Mouse (Mus musculus): ENCODE measurements around the gene Zfp26. TPM values are rescaled to one million over a fixed set of nuclear protein-coding genes. Genes with fewer than 3 reads are reported as not detected.

Gene Zfp26
- polyA plus RNA-seq, 1 experiment from 2014 or later, result 2.8 TPM

DNA sequence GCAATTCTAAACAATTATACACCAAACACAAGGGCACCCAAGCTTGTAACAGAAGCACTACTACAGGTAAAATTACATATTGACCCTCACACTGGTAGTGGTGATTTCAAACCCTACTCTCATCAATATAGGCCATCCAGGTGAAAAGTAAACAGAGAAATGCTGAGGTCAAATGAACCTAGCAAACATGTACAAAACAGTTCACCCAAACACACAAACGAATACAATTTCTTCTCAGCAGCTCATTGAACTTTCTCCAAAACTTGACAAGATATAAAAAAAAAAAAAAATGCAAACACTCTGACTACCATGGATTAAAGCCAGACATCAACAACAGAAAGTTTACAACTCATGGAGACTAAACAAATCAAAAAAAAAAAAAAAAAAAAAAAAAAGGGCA, 8.5 kb downstream of the Zfp26 start:
- DNase-seq (no peak), ATAC-seq (no peak)
- H3K27me3 ChIP-seq (ENCODE audit: insufficient read depth, low read length), result no peaks in the 10 kb centered on the region
- TF ChIP-seq EP300 (IDR thresholded peaks at IDR 0.05; ENCODE audit: low read depth) (no peak), CTCF (IDR thresholded peaks at IDR 0.05; ENCODE audit: low read depth) (no peak)
- H3K4me2 ChIP-seq (ENCODE audit: low read depth, low read length), result no peak overlapping the region
- no peak overlapping the region for H3K27ac ChIP-seq (ENCODE audit: low read depth)
- no peaks in the 10 kb centered on the region for H3K9me3 ChIP-seq (ENCODE audit: low read length)
- H3K36me3 ChIP-seq (replicated peaks; ENCODE audit: insufficient read depth, low read length), result peaks cover 21% of the 10 kb centered on the region
- WGBS (ENCODE audit: insufficient replicate concordance), result 67% methylated on average over 1 of the region's 1 CpGs
- H3K9ac ChIP-seq (replicated peaks), result no peak overlapping the region
- no peak overlapping the region for H3K4me3 ChIP-seq (ENCODE audit: low read depth, low read length)
- no peaks in the 10 kb centered on the region for H3K4me1 ChIP-seq (ENCODE audit: insufficient read depth)

DNA sequence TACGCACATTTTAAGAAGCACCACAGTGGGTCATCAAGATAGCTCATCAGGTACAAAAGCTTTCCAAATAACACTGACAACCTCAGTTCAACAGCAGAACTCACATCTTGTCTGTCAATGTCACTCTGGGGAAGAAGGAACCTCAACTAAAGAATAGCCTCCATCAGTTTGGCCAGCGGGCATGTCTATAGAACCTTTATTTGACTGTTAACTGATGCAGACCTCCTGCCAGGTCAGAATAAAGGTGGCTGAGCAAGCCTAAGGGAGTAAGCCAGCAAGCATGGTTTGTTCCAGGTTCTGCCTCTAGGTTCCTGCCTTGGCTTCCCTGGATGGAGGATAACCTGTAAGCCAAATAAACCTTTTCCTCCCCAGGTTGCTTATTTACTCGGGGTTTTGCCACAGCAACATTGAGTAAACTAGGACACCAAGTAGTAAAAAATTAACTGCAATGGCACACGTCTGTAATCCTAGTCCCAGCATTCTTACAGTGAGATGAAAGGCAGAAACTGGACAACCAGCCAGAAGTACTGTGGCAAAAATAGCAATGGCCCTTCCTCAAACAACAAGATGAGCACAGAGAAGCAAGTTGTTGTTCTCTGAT, 16.7 kb downstream of the Zfp26 start:
- peaks cover 58% of the 10 kb centered on the region for H3K36me3 ChIP-seq (replicated peaks; ENCODE audit: insufficient read depth, low read length)
- WGBS (ENCODE audit: insufficient replicate concordance), result 74% methylated on average over 4 of the region's 4 CpGs
- TF ChIP-seq CTCF (IDR thresholded peaks at IDR 0.05; ENCODE audit: low read depth) (no peak), EP300 (IDR thresholded peaks at IDR 0.05; ENCODE audit: low read depth) (no peak)

DNA sequence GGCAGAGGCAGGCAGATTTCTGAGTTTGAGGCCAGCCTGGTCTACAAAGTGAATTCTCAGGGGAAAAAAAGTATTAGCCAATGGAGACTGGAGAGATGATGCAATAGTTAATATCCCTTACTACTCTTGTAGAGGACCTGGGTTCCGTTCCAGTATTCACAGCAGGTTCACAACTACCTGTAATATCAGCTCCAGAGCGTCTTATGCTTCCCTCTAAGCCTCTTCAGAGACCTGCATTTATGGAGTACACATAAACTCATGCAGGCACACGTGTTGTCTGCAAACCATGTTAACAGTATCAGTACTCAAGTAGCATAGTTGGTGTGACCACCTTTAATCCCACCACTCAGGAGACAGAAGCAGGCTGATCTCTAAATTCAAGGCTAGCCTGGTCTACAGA, 30.0 kb downstream of the Zfp26 start:
- Histone ChIP-seq H3K9me3 (ENCODE audit: low read length) (no peaks in the 10 kb centered on the region), H3K4me2 (ENCODE audit: low read depth, low read length) (no peak overlapping the region), H3K4me3 (ENCODE audit: low read depth, low read length) (no peak overlapping the region), H3K4me1 (ENCODE audit: insufficient read depth) (no peaks in the 10 kb centered on the region), H3K27me3 (ENCODE audit: insufficient read depth, low read length) (no peaks in the 10 kb centered on the region), H3K36me3 (replicated peaks; ENCODE audit: insufficient read depth, low read length) (no peaks in the 10 kb centered on the region), H3K9ac (replicated peaks) (no peak overlapping the region), H3K27ac (ENCODE audit: low read depth) (no peak overlapping the region)
- no peak for TF ChIP-seq EP300 (IDR thresholded peaks at IDR 0.05; ENCODE audit: low read depth)
- no peak for TF ChIP-seq CTCF (IDR thresholded peaks at IDR 0.05; ENCODE audit: low read depth)
- DNase-seq (no peak), ATAC-seq (no peak)
- 80% methylated on average over 3 of the region's 3 CpGs for WGBS (ENCODE audit: insufficient replicate concordance)

More for the DNA sequence above, 16.7 kb downstream of the Zfp26 start:
- H3K4me1 ChIP-seq (ENCODE audit: insufficient read depth), result peaks cover 4% of the 10 kb centered on the region; the same call in 1 of the 2 replicates
- no peak for DNase-seq
- H3K9me3 ChIP-seq (ENCODE audit: low read length), result peaks cover 3% of the 10 kb centered on the region; the same call in 1 of the 2 replicates
- ATAC-seq, result peak; percentile 51; the same call in 1 of the 2 replicates
- no peak overlapping the region for H3K4me3 ChIP-seq (ENCODE audit: low read depth, low read length)
- no peak overlapping the region for H3K27ac ChIP-seq (ENCODE audit: low read depth)
- no peak overlapping the region for H3K4me2 ChIP-seq (ENCODE audit: low read depth, low read length)
- H3K27me3 ChIP-seq (ENCODE audit: insufficient read depth, low read length), result no peaks in the 10 kb centered on the region
- H3K9ac ChIP-seq (replicated peaks), result no peak overlapping the region

DNA sequence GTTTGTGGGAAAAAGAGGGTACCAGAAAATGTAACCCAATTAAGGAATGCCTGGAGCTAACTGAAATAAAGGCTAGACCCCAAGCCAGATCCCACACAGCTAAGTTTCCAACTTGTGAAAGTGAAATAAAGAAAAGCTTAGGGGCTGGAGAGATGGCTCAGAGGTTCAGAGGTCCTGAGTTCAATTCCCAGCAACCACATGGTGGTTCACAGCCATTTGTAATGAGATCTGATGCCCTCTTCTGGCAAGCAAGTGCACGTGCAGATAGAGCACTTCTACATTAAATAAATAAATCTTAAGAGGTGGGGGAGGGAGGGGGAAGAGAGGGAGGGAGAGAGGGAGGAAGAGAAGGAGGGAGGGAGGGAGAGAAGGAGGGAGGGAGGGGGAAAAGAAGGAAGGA, 48.5 kb downstream of the Zfp26 start:
- DNase-seq (no peak), ATAC-seq (no peak)
- Histone ChIP-seq H3K36me3 (replicated peaks; ENCODE audit: insufficient read depth, low read length) (no peaks in the 10 kb centered on the region), H3K4me3 (ENCODE audit: low read depth, low read length) (no peak overlapping the region), H3K9ac (replicated peaks) (no peak overlapping the region), H3K27ac (ENCODE audit: low read depth) (no peak overlapping the region), H3K4me2 (ENCODE audit: low read depth, low read length) (no peak overlapping the region), H3K27me3 (ENCODE audit: insufficient read depth, low read length) (no peaks in the 10 kb centered on the region), H3K4me1 (ENCODE audit: insufficient read depth) (no peaks in the 10 kb centered on the region), H3K9me3 (ENCODE audit: low read length) (no peaks in the 10 kb centered on the region)
- WGBS (ENCODE audit: insufficient replicate concordance), result 21% methylated on average over 1 of the region's 1 CpGs
- TF ChIP-seq CTCF (IDR thresholded peaks at IDR 0.05; ENCODE audit: low read depth) (no peak), EP300 (IDR thresholded peaks at IDR 0.05; ENCODE audit: low read depth) (no peak)

DNA sequence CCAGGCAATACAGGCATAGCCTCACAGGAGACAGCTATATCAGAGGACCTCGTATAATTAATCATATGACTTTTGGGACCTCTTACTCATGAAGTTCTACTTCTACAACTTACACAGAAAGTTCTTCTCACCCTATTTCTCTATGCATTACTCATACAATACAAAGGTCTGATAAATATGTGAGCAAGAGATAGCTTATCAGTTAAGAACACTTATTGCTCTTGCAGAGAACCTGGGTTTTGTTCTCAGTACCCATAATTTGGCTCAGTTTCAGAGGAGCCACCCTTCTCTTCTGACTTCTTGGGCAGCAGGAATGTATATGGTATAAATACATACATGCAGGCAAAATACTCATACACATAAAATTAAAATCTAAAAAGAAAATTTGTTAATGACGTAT, 50.6 kb downstream of the Zfp26 start:
- Histone ChIP-seq H3K4me2 (ENCODE audit: low read depth, low read length) (no peak overlapping the region), H3K9me3 (ENCODE audit: low read length) (no peaks in the 10 kb centered on the region), H3K27ac (ENCODE audit: low read depth) (no peak overlapping the region), H3K27me3 (ENCODE audit: insufficient read depth, low read length) (no peaks in the 10 kb centered on the region), H3K4me3 (ENCODE audit: low read depth, low read length) (no peak overlapping the region), H3K4me1 (ENCODE audit: insufficient read depth) (no peaks in the 10 kb centered on the region), H3K36me3 (replicated peaks; ENCODE audit: insufficient read depth, low read length) (no peaks in the 10 kb centered on the region), H3K9ac (replicated peaks) (no peak overlapping the region)
- no peak for DNase-seq
- TF ChIP-seq EP300 (IDR thresholded peaks at IDR 0.05; ENCODE audit: low read depth) (no peak), CTCF (IDR thresholded peaks at IDR 0.05; ENCODE audit: low read depth) (no peak)
- WGBS (ENCODE audit: insufficient replicate concordance), result 71% methylated on average over 2 of the region's 2 CpGs
- ATAC-seq, result no peak

DNA sequence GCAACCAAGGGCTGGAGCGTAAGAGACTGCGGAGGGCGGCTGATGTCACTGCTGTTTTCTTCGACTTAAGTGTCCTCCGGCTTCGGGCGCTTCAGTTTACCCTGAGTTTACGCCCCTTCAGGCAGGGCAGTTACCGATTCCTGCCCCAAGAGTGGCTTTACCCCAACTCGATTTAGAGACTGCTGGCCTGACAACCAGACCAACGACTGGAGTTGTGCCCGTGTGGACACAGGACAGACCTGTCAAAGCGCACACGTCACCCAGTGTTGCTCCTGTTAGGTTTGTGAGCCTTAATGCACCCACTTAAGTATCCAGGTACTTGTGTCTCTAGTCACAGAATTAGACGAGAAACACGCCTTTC, 74.6 kb downstream of the Zfp26 start:
- Histone ChIP-seq H3K9me3 (ENCODE audit: low read length) (no peaks in the 10 kb centered on the region), H3K36me3 (replicated peaks; ENCODE audit: insufficient read depth, low read length) (no peaks in the 10 kb centered on the region), H3K4me1 (ENCODE audit: insufficient read depth) (peaks cover 15% of the 10 kb centered on the region), H3K4me2 (ENCODE audit: low read depth, low read length) (peak overlapping the region; percentile 92), H3K27ac (ENCODE audit: low read depth) (peak overlapping the region; percentile 67; the same call in 1 of the 2 replicates), H3K4me3 (ENCODE audit: low read depth, low read length) (peak overlapping the region; percentile 65), H3K9ac (replicated peaks) (peak overlapping the region; percentile 73), H3K27me3 (ENCODE audit: insufficient read depth, low read length) (no peaks in the 10 kb centered on the region)
- TF ChIP-seq CTCF (IDR thresholded peaks at IDR 0.05; ENCODE audit: low read depth) (no peak), EP300 (IDR thresholded peaks at IDR 0.05; ENCODE audit: low read depth) (no peak)
- ATAC-seq (peak; percentile 69), DNase-seq (no peak)
- 13% methylated on average over 16 of the region's 16 CpGs for WGBS (ENCODE audit: insufficient replicate concordance)
